Mouse (Mus musculus): ENCODE data around the gene Cacna2d4. TPM values are rescaled to one million over a fixed set of nuclear protein-coding genes. Genes with fewer than 3 reads are reported as not detected.
A peak's percentile ranks its signal among the peaks of the same experiment; 100 is the strongest.
"Not testable (repeated sequence)": the region's sequence is repeated elsewhere in the genome, so short reads cannot be mapped to it uniquely, and the experiment has no call there.

Gene Cacna2d4
- total and polyA plus RNA-seq, 2 experiments: 0.28 TPM; not detected in 1

- no peak for TF ChIP-seq CTCF (IDR thresholded peaks at IDR 0.05; ENCODE audit: low read depth, low read length)
- no peak for TF ChIP-seq POLR2A (IDR thresholded peaks at IDR 0.05; ENCODE audit: extremely low read depth, insufficient read depth, low read length)
- no peak overlapping the region for H3K4me3 ChIP-seq (ENCODE audit: insufficient read depth, low read depth, low read length)
- 57% methylated on average over 9 of the region's 9 CpGs for WGBS
- no peak overlapping the region for H3K9ac ChIP-seq (ENCODE audit: low read depth, low read length)
- H3K36me3 ChIP-seq (ENCODE audit: control insufficient read depth, insufficient read depth, low read length): peaks cover 25% of the 10 kb centered on the region
- H3K27me3 ChIP-seq (ENCODE audit: control insufficient read depth, insufficient read depth, low read length): no peaks in the 10 kb centered on the region
- H3K27ac ChIP-seq (replicated peaks; ENCODE audit: insufficient read depth, low read depth, low read length): no peak overlapping the region
- no peaks in the 10 kb centered on the region for H3K79me2 ChIP-seq (ENCODE audit: control insufficient read depth, insufficient read depth, low read length)
- DNase-seq (ENCODE audit: extremely low read depth, low read depth, low spot score): peak; percentile 35
- H3K4me1 ChIP-seq (ENCODE audit: control insufficient read depth, insufficient read depth, low read length): no peaks in the 10 kb centered on the region
Observed at GRCm38 (mm10) chr6:119350703-119351198, 114.4 kb downstream of the Cacna2d4 start.

- 29% methylated on average over 8 of the region's 8 CpGs for WGBS
- H3K4me1 ChIP-seq (ENCODE audit: control insufficient read depth, insufficient read depth, low read length): no peaks in the 10 kb centered on the region
- peak; percentile 55 for DNase-seq (ENCODE audit: extremely low read depth, low read depth, low spot score)
Observed at GRCm38 (mm10) chr6:119351656-119352055, 115.3 kb downstream of the Cacna2d4 start.

GRCm38 (mm10) chr6:119352501-119352900 is 116.2 kb downstream of the Cacna2d4 start:
- WGBS: 79% methylated on average over 6 of the region's 6 CpGs
- H3K27me3 ChIP-seq (ENCODE audit: control insufficient read depth, insufficient read depth, low read length): no peaks in the 10 kb centered on the region
- peak; percentile 33 for DNase-seq (ENCODE audit: extremely low read depth, low read depth, low spot score)
- H3K79me2 ChIP-seq (ENCODE audit: control insufficient read depth, insufficient read depth, low read length): no peaks in the 10 kb centered on the region
- H3K4me1 ChIP-seq (ENCODE audit: control insufficient read depth, insufficient read depth, low read length): no peaks in the 10 kb centered on the region
- H3K9ac ChIP-seq (ENCODE audit: low read depth, low read length): no peak overlapping the region; the same call in 1 of the 2 replicates
- H3K36me3 ChIP-seq (ENCODE audit: control insufficient read depth, insufficient read depth, low read length): peaks cover 41% of the 10 kb centered on the region
- TF ChIP-seq CTCF (IDR thresholded peaks at IDR 0.05; ENCODE audit: low read depth, low read length) (no peak), POLR2A (IDR thresholded peaks at IDR 0.05; ENCODE audit: extremely low read depth, insufficient read depth, low read length) (no peak)
- no peak overlapping the region for H3K27ac ChIP-seq (replicated peaks; ENCODE audit: insufficient read depth, low read depth, low read length)
- no peak overlapping the region for H3K4me3 ChIP-seq (ENCODE audit: insufficient read depth, low read depth, low read length)

More at GRCm38 (mm10) chr6:119351656-119352055, 115.3 kb downstream of the Cacna2d4 start:
- Histone ChIP-seq H3K27me3 (ENCODE audit: control insufficient read depth, insufficient read depth, low read length) (no peaks in the 10 kb centered on the region), H3K9ac (ENCODE audit: low read depth, low read length) (no peak overlapping the region), H3K4me3 (ENCODE audit: insufficient read depth, low read depth, low read length) (no peak overlapping the region), H3K36me3 (ENCODE audit: control insufficient read depth, insufficient read depth, low read length) (peaks cover 34% of the 10 kb centered on the region), H3K27ac (replicated peaks; ENCODE audit: insufficient read depth, low read depth, low read length) (no peak overlapping the region), H3K79me2 (ENCODE audit: control insufficient read depth, insufficient read depth, low read length) (no peaks in the 10 kb centered on the region)
- TF ChIP-seq POLR2A (IDR thresholded peaks at IDR 0.05; ENCODE audit: extremely low read depth, insufficient read depth, low read length) (no peak), CTCF (IDR thresholded peaks at IDR 0.05; ENCODE audit: low read depth, low read length) (no peak)

GRCm38 (mm10) chr6:119358020-119358571 is 121.8 kb downstream of the Cacna2d4 start:
- 72% methylated on average over 8 of the region's 8 CpGs for WGBS
- Histone ChIP-seq H3K27ac (replicated peaks; ENCODE audit: insufficient read depth, low read depth, low read length) (no peak overlapping the region), H3K36me3 (ENCODE audit: control insufficient read depth, insufficient read depth, low read length) (peaks cover 90% of the 10 kb centered on the region), H3K4me3 (ENCODE audit: insufficient read depth, low read depth, low read length) (no peak overlapping the region), H3K79me2 (ENCODE audit: control insufficient read depth, insufficient read depth, low read length) (no peaks in the 10 kb centered on the region), H3K4me1 (ENCODE audit: control insufficient read depth, insufficient read depth, low read length) (no peaks in the 10 kb centered on the region), H3K27me3 (ENCODE audit: control insufficient read depth, insufficient read depth, low read length) (no peaks in the 10 kb centered on the region), H3K9ac (ENCODE audit: low read depth, low read length) (no peak overlapping the region)
- no peak for TF ChIP-seq POLR2A (IDR thresholded peaks at IDR 0.05; ENCODE audit: extremely low read depth, insufficient read depth, low read length)
- no peak for TF ChIP-seq CTCF (IDR thresholded peaks at IDR 0.05; ENCODE audit: low read depth, low read length)
- DNase-seq (ENCODE audit: extremely low read depth, low read depth, low spot score): peak; percentile 32

- not testable (repeated sequence) for H3K27ac ChIP-seq (replicated peaks; ENCODE audit: insufficient read depth, low read depth, low read length); H3K4me1 ChIP-seq (ENCODE audit: control insufficient read depth, insufficient read depth, low read length); H3K4me3 ChIP-seq (ENCODE audit: insufficient read depth, low read depth, low read length); H3K27me3 ChIP-seq (ENCODE audit: control insufficient read depth, insufficient read depth, low read length); H3K9ac ChIP-seq (ENCODE audit: low read depth, low read length); H3K79me2 ChIP-seq (ENCODE audit: control insufficient read depth, insufficient read depth, low read length)
- H3K36me3 ChIP-seq (ENCODE audit: control insufficient read depth, insufficient read depth, low read length): peaks cover 88% of the 10 kb centered on the region
- WGBS: 81% methylated on average over 6 of the region's 6 CpGs
- DNase-seq (ENCODE audit: extremely low read depth, low read depth, low spot score): peak; percentile 27
Observed at GRCm38 (mm10) chr6:119360250-119360649, 123.9 kb downstream of the Cacna2d4 start.

GRCm38 (mm10) chr6:119360925-119361702 is 124.8 kb downstream of the Cacna2d4 start:
- no peak overlapping the region for H3K9ac ChIP-seq (ENCODE audit: low read depth, low read length)
- no peaks in the 10 kb centered on the region for H3K27me3 ChIP-seq (ENCODE audit: control insufficient read depth, insufficient read depth, low read length)
- 74% methylated on average over 3 of the region's 3 CpGs for WGBS
- H3K4me3 ChIP-seq (ENCODE audit: insufficient read depth, low read depth, low read length): no peak overlapping the region
- H3K36me3 ChIP-seq (ENCODE audit: control insufficient read depth, insufficient read depth, low read length): peaks cover 87% of the 10 kb centered on the region
- H3K79me2 ChIP-seq (ENCODE audit: control insufficient read depth, insufficient read depth, low read length): no peaks in the 10 kb centered on the region; the same call in 1 of the 2 replicates
- H3K4me1 ChIP-seq (ENCODE audit: control insufficient read depth, insufficient read depth, low read length): no peaks in the 10 kb centered on the region
- no peak overlapping the region for H3K27ac ChIP-seq (replicated peaks; ENCODE audit: insufficient read depth, low read depth, low read length)
- no peak for DNase-seq (ENCODE audit: extremely low read depth, low read depth, low spot score)
- TF ChIP-seq CTCF (IDR thresholded peaks at IDR 0.05; ENCODE audit: low read depth, low read length) (no peak), POLR2A (IDR thresholded peaks at IDR 0.05; ENCODE audit: extremely low read depth, insufficient read depth, low read length) (no peak)

Measured in liver, adult 2 months (tissue).